Mouse (Mus musculus) embryonic fibroblast, embryonic 13.5 days (primary cell): ENCODE data around the gene Tada3. TPM values are rescaled to one million over a fixed set of nuclear protein-coding genes. Genes with fewer than 3 reads are reported as not detected.

Experiments
- H3K27ac ChIP-seq: 2 replicates; pipeline ENCODE4 v1.5.1; 2012; ENCODE audit warnings: low read length, control low read depth, inconsistent platforms; ENCODE audit not compliant: insufficient read depth
- H3K4me1 ChIP-seq: 2 replicates; pipeline ENCODE4 v1.6.1; 2011; ENCODE audit warnings: low read length; ENCODE audit not compliant: control insufficient read depth, insufficient read depth
- H3K4me3 ChIP-seq: 2 replicates; pipeline ENCODE4 v1.5.1; 2011; ENCODE audit warnings: mild to moderate bottlenecking, control low read depth, low read length; ENCODE audit not compliant: insufficient read depth
- CTCF ChIP-seq: IDR thresholded peaks from 2 replicates; pipeline ENCODE4 v1.5.1; 2011; ENCODE audit warnings: mild to moderate bottlenecking, control low read depth, low read length, moderate library complexity, borderline replicate concordance; ENCODE audit not compliant: insufficient read depth
- POLR2A ChIP-seq: IDR thresholded peaks from 2 replicates; pipeline ENCODE4 v1.6.1; 2011; ENCODE audit warnings: low read depth, mild to moderate bottlenecking, control low read depth, low read length, moderate library complexity
- polyA plus RNA-seq: library from polyadenylated mRNA; stranded (reverse); fragments of >200 nt; gene quantifications from 2 replicates; pipeline ENCODE4 v1.2.4, GENCODE M21; 2011; ENCODE audit warnings: low read depth; ENCODE audit not compliant: missing spikeins, insufficient read length

Gene Tada3
- polyA plus RNA-seq, 1 experiment: 31.5 TPM

- H3K4me3 ChIP-seq: no peak overlapping the region
- no peak for TF ChIP-seq POLR2A
- 0 out of 2 replicates have a peak, but pooled peaks have one; percentile 7 for TF ChIP-seq CTCF
- H3K27ac ChIP-seq: no peak overlapping the region
- H3K4me1 ChIP-seq: no peaks in the 10 kb centered on the region
Measured at GRCm38 (mm10) chr6:113406683-113407082, 29.0 kb upstream of the Tada3 start.

DNA sequence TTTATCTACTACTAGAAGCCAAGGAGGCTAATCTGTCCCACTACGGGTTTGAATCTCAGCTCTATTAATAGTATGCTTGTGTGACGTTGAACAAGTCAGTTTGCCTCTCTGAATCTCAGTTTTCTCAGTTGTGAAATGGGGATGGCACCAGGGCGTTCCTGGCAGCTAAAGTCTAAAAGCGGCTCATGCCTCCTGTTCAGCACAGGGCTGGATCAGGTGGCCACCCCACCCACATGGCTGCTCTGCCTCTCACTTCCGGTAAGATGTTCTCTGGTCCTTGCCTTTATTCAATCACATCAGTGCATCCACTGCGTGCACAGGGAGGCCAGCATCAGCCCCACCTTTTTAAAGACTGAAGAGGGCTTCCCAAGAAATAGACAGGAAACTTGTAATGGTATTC, 27.8 kb upstream of the Tada3 start:
- Histone ChIP-seq H3K4me3 (no peak overlapping the region), H3K27ac (no peak overlapping the region), H3K4me1 (no peaks in the 10 kb centered on the region)
- TF ChIP-seq POLR2A (no peak), CTCF (no peak)

GRCm38 (mm10) chr6:113404649-113405448, 27.2 kb upstream of the Tada3 start:
- no peak overlapping the region for H3K27ac ChIP-seq
- TF ChIP-seq CTCF (no peak), POLR2A (no peak)
- no peaks in the 10 kb centered on the region for H3K4me1 ChIP-seq
- no peak overlapping the region for H3K4me3 ChIP-seq

DNA sequence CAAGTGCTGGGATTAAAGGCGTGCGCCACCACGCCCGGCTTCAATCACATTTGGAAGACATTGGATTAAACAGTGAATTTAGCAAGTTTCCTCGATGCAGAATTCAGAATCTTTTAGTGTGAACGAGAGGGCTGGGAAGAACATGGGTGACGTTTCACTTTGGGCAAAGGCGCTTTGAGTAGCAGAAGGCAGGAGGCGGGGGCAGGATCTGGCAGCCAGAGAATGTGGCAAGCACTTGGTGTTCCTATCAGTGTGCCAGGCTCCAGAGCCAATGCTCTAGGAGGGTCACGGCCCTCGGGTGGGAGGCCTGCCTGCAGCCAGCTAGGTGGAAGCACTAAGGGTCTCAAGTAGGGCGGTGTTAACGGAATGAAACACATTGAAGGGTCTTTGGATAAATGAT, 24.4 kb upstream of the Tada3 start:
- TF ChIP-seq POLR2A (no peak), CTCF (no peak)

DNA sequence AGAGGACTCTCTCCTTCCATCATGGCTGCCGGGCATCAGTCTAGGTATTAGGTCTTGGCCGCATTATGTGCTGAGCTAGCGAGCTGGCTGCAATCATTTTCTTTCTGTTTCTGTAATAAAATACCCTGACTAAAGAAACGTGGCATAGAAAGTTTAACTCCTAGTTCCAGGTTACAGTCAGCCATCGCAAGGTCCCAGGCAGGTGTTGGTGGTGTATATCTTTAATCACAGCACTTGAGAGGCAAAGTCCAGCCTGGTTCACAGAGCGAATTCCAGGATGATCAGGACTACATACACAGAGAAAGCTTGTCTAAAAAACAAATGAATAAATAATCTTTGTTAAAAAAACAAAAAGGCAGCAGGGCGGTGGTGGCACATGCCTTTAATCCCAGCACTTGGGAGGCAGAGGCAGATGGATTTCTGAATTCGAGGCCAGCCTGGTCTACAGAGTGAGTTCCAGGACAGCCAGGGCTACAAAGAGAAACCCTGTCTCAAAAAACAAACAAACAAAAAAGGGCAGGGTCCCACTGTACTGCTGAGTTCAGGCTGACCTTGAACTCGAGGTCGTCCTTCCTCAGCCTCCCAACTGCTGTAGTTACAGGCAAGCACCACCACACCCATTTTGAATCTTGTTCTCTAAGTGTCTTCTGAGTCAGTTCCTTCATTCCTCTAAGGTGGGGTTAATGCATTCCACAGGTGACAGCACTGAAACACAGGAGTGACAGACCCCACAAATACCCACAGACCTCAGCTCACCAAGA, 18.8 kb upstream of the Tada3 start:
- Histone ChIP-seq H3K4me3 (no peak overlapping the region), H3K4me1 (no peaks in the 10 kb centered on the region), H3K27ac (no peak overlapping the region)
- TF ChIP-seq POLR2A (no peak), CTCF (no peak)

More for the DNA sequence above, 24.4 kb upstream of the Tada3 start:
- Histone ChIP-seq H3K4me3 (no peak overlapping the region), H3K27ac (no peak overlapping the region), H3K4me1 (no peaks in the 10 kb centered on the region)

- no peak overlapping the region for H3K4me3 ChIP-seq
- no peak overlapping the region for H3K27ac ChIP-seq
- no peaks in the 10 kb centered on the region for H3K4me1 ChIP-seq
- TF ChIP-seq POLR2A (no peak), CTCF (no peak)
Measured at GRCm38 (mm10) chr6:113395501-113395900, 17.8 kb upstream of the Tada3 start.

GRCm38 (mm10) chr6:113394811-113395210, 17.1 kb upstream of the Tada3 start:
- no peak for TF ChIP-seq POLR2A
- TF ChIP-seq CTCF: no peak
- no peaks in the 10 kb centered on the region; the same call in 1 of the 2 replicates for H3K4me1 ChIP-seq
- H3K27ac ChIP-seq: no peak overlapping the region
- H3K4me3 ChIP-seq: no peak overlapping the region

GRCm38 (mm10) chr6:113393951-113394350, 16.3 kb upstream of the Tada3 start:
- no peak for TF ChIP-seq CTCF
- no peak for TF ChIP-seq POLR2A
- Histone ChIP-seq H3K4me1 (no peaks in the 10 kb centered on the region; the same call in 1 of the 2 replicates), H3K4me3 (no peak overlapping the region), H3K27ac (no peak overlapping the region)

- no peaks in the 10 kb centered on the region; the same call in 1 of the 2 replicates for H3K4me1 ChIP-seq
- H3K4me3 ChIP-seq: no peak overlapping the region
- H3K27ac ChIP-seq: no peak overlapping the region
- no peak for TF ChIP-seq POLR2A
- TF ChIP-seq CTCF: no peak
Measured at GRCm38 (mm10) chr6:113392387-113393071, 14.8 kb upstream of the Tada3 start.

DNA sequence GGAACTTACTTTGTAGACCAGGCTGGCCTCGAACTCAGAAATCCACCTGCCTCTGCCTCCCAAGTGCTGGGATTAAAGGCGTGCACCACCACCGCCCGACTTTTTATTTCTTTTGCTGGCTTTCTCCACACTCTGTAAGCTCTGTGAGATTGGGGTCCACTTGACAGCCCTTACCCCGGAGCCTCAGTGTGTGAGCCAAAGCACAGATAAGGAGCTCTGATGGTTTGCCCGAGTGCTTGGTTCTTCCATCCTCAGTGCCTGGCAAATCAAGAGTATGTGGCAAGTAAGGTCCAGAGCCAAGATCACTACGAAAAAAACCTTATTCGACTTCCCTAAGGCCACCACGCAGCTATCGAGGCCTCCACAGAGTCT, 14.3 kb upstream of the Tada3 start:
- Histone ChIP-seq H3K4me1 (no peaks in the 10 kb centered on the region; the same call in 1 of the 2 replicates), H3K4me3 (no peak overlapping the region), H3K27ac (no peak overlapping the region)
- TF ChIP-seq POLR2A (no peak), CTCF (no peak)
